Mouse (Mus musculus) hindbrain, embryonic 11.5 days (tissue): ENCODE results near the gene Gtf3c5. TPM values are rescaled to one million over a fixed set of nuclear protein-coding genes. Genes with fewer than 3 reads are reported as not detected.

ENCODE experiments used
- ATAC-seq: fragments of 200-750 bp; cut with Nextera tagmentation; 2 replicates; pipeline ENCODE4 v1.8.0; 2017; ENCODE audit warnings: mild to moderate bottlenecking, moderate TSS enrichment, moderate library complexity; ENCODE audit not compliant: low FRiP score
- DNase-seq: peaks from one replicate; pipeline ENCODE4 v3.0.0-alpha.2; 2015; ENCODE audit warnings: low spot score
- H3K27ac ChIP-seq: fragments of 300-500 bp; sonication (generic); 2 replicates; pipeline ENCODE4 v1.5.1; 2014; ENCODE audit warnings: mild to moderate bottlenecking, low read depth, low read length
- H3K27me3 ChIP-seq: fragments of 300-500 bp; sonication (generic); 2 replicates; pipeline ENCODE4 v1.6.1; 2014; ENCODE audit warnings: mild to moderate bottlenecking, low read length, moderate library complexity, mixed read lengths; ENCODE audit not compliant: control insufficient read depth, insufficient read depth
- H3K36me3 ChIP-seq: fragments of 300-500 bp; sonication (generic); 2 replicates; pipeline ENCODE4 v1.6.1; 2014; ENCODE audit warnings: mild to moderate bottlenecking, low read length, moderate library complexity, mixed read lengths; ENCODE audit not compliant: control insufficient read depth, insufficient read depth
- H3K4me1 ChIP-seq: fragments of 300-500 bp; sonication (generic); replicated peaks from 2 replicates; pipeline ENCODE4 v1.6.1; 2014; ENCODE audit warnings: low read length, mixed read lengths; ENCODE audit not compliant: control insufficient read depth, insufficient read depth
- H3K4me2 ChIP-seq: fragments of 300-500 bp; sonication (generic); replicated peaks from 2 replicates; pipeline ENCODE4 v1.6.1; 2014; ENCODE audit warnings: mild to moderate bottlenecking, low read depth, low read length
- H3K4me3 ChIP-seq: fragments of 300-500 bp; sonication (generic); 2 replicates; pipeline ENCODE4 v1.5.1; 2014; ENCODE audit warnings: low read depth, low read length
- H3K9ac ChIP-seq: fragments of 300-500 bp; sonication (generic); 2 replicates; pipeline ENCODE4 v1.6.1; 2014; ENCODE audit warnings: low read depth, low read length
- H3K9me3 ChIP-seq: fragments of 300-500 bp; sonication (generic); 2 replicates; pipeline ENCODE4 v1.6.1; 2016; ENCODE audit warnings: low read length; ENCODE audit not compliant: control insufficient read depth
- WGBS: fragments of 180-500 bp; shearing (Covaris S2); extraction: QIAGEN DNeasy Blood & Tissue Kit; methylation state at CpG from one replicate; pipeline ENCODE4 v1.1.7; 2014; 5-methylcytosine and 5-hydroxymethylcytosine counted together
- polyA plus RNA-seq: library from polyadenylated mRNA; unstranded; fragments of >200 nt; fragmentation: Nextera tagmentation; extraction: Ambion mirVana; gene quantifications from 2 replicates; pipeline ENCODE4 v1.2.1, GENCODE M21; 2014

Gene Gtf3c5
- polyA plus RNA-seq, 1 experiment from 2014 or later: 38.2 TPM

GRCm38 (mm10) chr2:28601720-28602590 is 18.4 kb upstream of the Gtf3c5 start:
- Histone ChIP-seq H3K4me3 (no peak overlapping the region), H3K27ac (no peak overlapping the region), H3K36me3 (no peaks in the 10 kb centered on the region), H3K9ac (no peak overlapping the region), H3K4me2 (no peak overlapping the region), H3K4me1 (no peaks in the 10 kb centered on the region), H3K27me3 (no peaks in the 10 kb centered on the region), H3K9me3 (no peaks in the 10 kb centered on the region)
- no peak for ATAC-seq
- DNase-seq: no peak
- WGBS: 59% methylated on average over 12 of the region's 12 CpGs

- no peaks in the 10 kb centered on the region for H3K4me1 ChIP-seq
- WGBS: 71% methylated on average over 6 of the region's 6 CpGs
- DNase-seq (no peak), ATAC-seq (no peak)
- no peaks in the 10 kb centered on the region for H3K36me3 ChIP-seq
- H3K27ac ChIP-seq: no peak overlapping the region
- no peak overlapping the region for H3K4me3 ChIP-seq
- H3K9ac ChIP-seq: no peak overlapping the region
- no peaks in the 10 kb centered on the region for H3K27me3 ChIP-seq
- H3K4me2 ChIP-seq: no peak overlapping the region
- no peaks in the 10 kb centered on the region for H3K9me3 ChIP-seq
Observed at GRCm38 (mm10) chr2:28599569-28599900, 16.0 kb upstream of the Gtf3c5 start.

- no peak overlapping the region for H3K4me3 ChIP-seq
- ATAC-seq (no peak), DNase-seq (no peak)
- H3K4me1 ChIP-seq: no peaks in the 10 kb centered on the region
- H3K9ac ChIP-seq: no peak overlapping the region
- H3K4me2 ChIP-seq: no peak overlapping the region
- no peaks in the 10 kb centered on the region for H3K36me3 ChIP-seq
- H3K27ac ChIP-seq: no peak overlapping the region
- no peaks in the 10 kb centered on the region for H3K9me3 ChIP-seq
- 71% methylated on average over 12 of the region's 12 CpGs for WGBS
- H3K27me3 ChIP-seq: no peaks in the 10 kb centered on the region
Observed at GRCm38 (mm10) chr2:28598692-28599568, 15.4 kb upstream of the Gtf3c5 start.

- Histone ChIP-seq H3K9me3 (no peaks in the 10 kb centered on the region), H3K9ac (no peak overlapping the region), H3K4me3 (no peak overlapping the region), H3K4me2 (no peak overlapping the region), H3K27ac (0 out of 2 replicates have a peak overlapping the region, but pooled peaks have one; percentile 17), H3K4me1 (no peaks in the 10 kb centered on the region), H3K27me3 (no peaks in the 10 kb centered on the region), H3K36me3 (no peaks in the 10 kb centered on the region)
- DNase-seq (no peak), ATAC-seq (0 out of 2 replicates have a peak, but pooled peaks have one; percentile 43)
- 79% methylated on average over 7 of the region's 7 CpGs for WGBS
Observed at GRCm38 (mm10) chr2:28597733-28598547, 14.4 kb upstream of the Gtf3c5 start.

GRCm38 (mm10) chr2:28596998-28597397 is 13.4 kb upstream of the Gtf3c5 start:
- no peak overlapping the region for H3K4me2 ChIP-seq
- no peak overlapping the region for H3K4me3 ChIP-seq
- no peak overlapping the region for H3K9ac ChIP-seq
- WGBS: 89% methylated on average over 7 of the region's 7 CpGs
- no peaks in the 10 kb centered on the region for H3K36me3 ChIP-seq
- no peaks in the 10 kb centered on the region for H3K27me3 ChIP-seq
- DNase-seq (peak; percentile 25), ATAC-seq (no peak)
- no peak overlapping the region for H3K27ac ChIP-seq
- no peaks in the 10 kb centered on the region for H3K9me3 ChIP-seq
- no peaks in the 10 kb centered on the region for H3K4me1 ChIP-seq

- WGBS: 86% methylated on average over 7 of the region's 7 CpGs
- DNase-seq (no peak), ATAC-seq (no peak)
- Histone ChIP-seq H3K27me3 (no peaks in the 10 kb centered on the region), H3K4me1 (no peaks in the 10 kb centered on the region), H3K9me3 (no peaks in the 10 kb centered on the region), H3K27ac (no peak overlapping the region), H3K4me3 (no peak overlapping the region), H3K9ac (no peak overlapping the region), H3K36me3 (no peaks in the 10 kb centered on the region), H3K4me2 (no peak overlapping the region)
Observed at GRCm38 (mm10) chr2:28596021-28596420, 12.5 kb upstream of the Gtf3c5 start.

- Histone ChIP-seq H3K4me1 (no peaks in the 10 kb centered on the region), H3K27me3 (no peaks in the 10 kb centered on the region), H3K4me2 (no peak overlapping the region), H3K9ac (no peak overlapping the region), H3K9me3 (no peaks in the 10 kb centered on the region), H3K27ac (no peak overlapping the region), H3K4me3 (no peak overlapping the region), H3K36me3 (no peaks in the 10 kb centered on the region)
- 10% methylated on average over 15 of the region's 15 CpGs for WGBS
- ATAC-seq: no peak
- DNase-seq: peak; percentile 79
Observed at GRCm38 (mm10) chr2:28592809-28593208, 9.3 kb upstream of the Gtf3c5 start.

GRCm38 (mm10) chr2:28591479-28591878 is 7.9 kb upstream of the Gtf3c5 start:
- no peaks in the 10 kb centered on the region for H3K27me3 ChIP-seq
- H3K4me3 ChIP-seq: no peak overlapping the region
- ATAC-seq (no peak), DNase-seq (no peak)
- WGBS: 78% methylated on average over 2 of the region's 2 CpGs
- H3K27ac ChIP-seq: no peak overlapping the region
- H3K36me3 ChIP-seq: no peaks in the 10 kb centered on the region
- H3K4me1 ChIP-seq: no peaks in the 10 kb centered on the region
- no peaks in the 10 kb centered on the region for H3K9me3 ChIP-seq
- H3K4me2 ChIP-seq: no peak overlapping the region
- no peak overlapping the region for H3K9ac ChIP-seq
